Mouse (Mus musculus) C2C12 (cell line): Measurements from ENCODE around the gene Slamf6.

ENCODE experiments used
- CEBPB ChIP-seq: IDR thresholded peaks from one replicate; pipeline ENCODE4 v1.6.1; 2011; ENCODE audit warnings: low read depth, mild to moderate bottlenecking, control low read depth, moderate library complexity
- CTCF ChIP-seq: IDR thresholded peaks from one replicate; pipeline ENCODE4 v1.5.1; 2011; ENCODE audit not compliant: control insufficient read depth, insufficient read depth, insufficient read length
- FOSL1 ChIP-seq: IDR thresholded peaks from one replicate; pipeline ENCODE4 v1.8.0; 2011; ENCODE audit warnings: mild to moderate bottlenecking, low read length; ENCODE audit not compliant: poor library complexity, insufficient read depth, severe bottlenecking
- MAX ChIP-seq: IDR thresholded peaks from one replicate; pipeline ENCODE4 v1.6.1; 2011; ENCODE audit warnings: mild to moderate bottlenecking, control low read depth
- MYOD1 ChIP-seq: IDR thresholded peaks from one replicate; pipeline ENCODE4 v1.6.1; 2011; ENCODE audit warnings: low read depth; ENCODE audit not compliant: control insufficient read depth, insufficient read length
- MYOG ChIP-seq: IDR thresholded peaks from one replicate; pipeline ENCODE4 v1.6.1; 2011; ENCODE audit not compliant: control insufficient read depth, insufficient read length; ENCODE audit errors: extremely low read depth
- USF1 ChIP-seq: IDR thresholded peaks from one replicate; pipeline ENCODE4 v1.6.1; 2011; ENCODE audit warnings: low read depth, mild to moderate bottlenecking, control low read depth, moderate library complexity

DNA sequence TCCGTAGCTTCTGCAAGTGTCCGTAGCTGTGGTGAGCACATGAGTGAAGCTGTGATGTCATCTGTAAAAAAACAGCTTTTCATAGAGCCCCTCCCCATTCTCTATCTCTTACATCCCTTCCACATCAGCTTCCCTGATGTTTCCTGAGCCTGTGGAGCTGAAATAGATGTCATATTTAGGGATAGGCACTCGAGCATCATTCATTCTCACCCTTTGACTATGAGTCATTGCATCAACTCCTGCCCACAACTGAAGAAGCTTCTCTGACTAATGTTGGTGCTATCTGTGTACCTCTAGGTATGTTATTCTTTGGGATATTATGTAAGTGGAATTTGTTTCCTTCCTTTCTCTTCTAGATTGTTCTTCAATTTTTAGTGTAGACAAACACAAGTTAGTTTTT is 7.6 kb downstream of the Slamf6 start:
- no peak for TF ChIP-seq CTCF
- TF ChIP-seq USF1 = no peak
- TF ChIP-seq CEBPB = no peak
- TF ChIP-seq MYOD1 = no peak
- TF ChIP-seq MYOG = no peak
- no peak for TF ChIP-seq FOSL1
- TF ChIP-seq MAX = no peak
